Mouse (Mus musculus): ENCODE measurements at regions not wholly inside any gene's neighbourhood (a gene's known extent, or its start where the extent isn't known, plus 50 kb on each side); places are given as distances from the start of the nearest gene placed in this dataset.

- H3K79me2 ChIP-seq (replicated peaks; ENCODE audit: control insufficient read depth, extremely low read depth, insufficient read depth, poor library complexity, severe bottlenecking) = no peaks in the 10 kb centered on the region
- no peak for DNase-seq (ENCODE audit: extremely low read depth)
- H3K9me3 ChIP-seq (replicated peaks; ENCODE audit: low read length) = no peaks in the 10 kb centered on the region
- no peaks in the 10 kb centered on the region for H3K36me3 ChIP-seq (replicated peaks in 1 of 2; ENCODE audit: control insufficient read depth in 1 of 2, insufficient read depth in 1 of 2, low read length in 1 of 2)
- dilution Hi-C loops (cut with MboI; ENCODE audit: extremely low pct_ligation_motif_present, extremely low pct_unique_long_range_greater_than_20kb, low sequenced_read_pairs) = no loop called here
- H3K4me2 ChIP-seq (ENCODE audit: insufficient read depth, low read depth, poor library complexity, severe bottlenecking) = no peak overlapping the region
- no peaks in the 10 kb centered on the region for H3K27me3 ChIP-seq (replicated peaks)
- in situ Hi-C loops (cut with MboI; ENCODE audit: low pct_ligation_motif_present, low pct_unique_long_range_greater_than_20kb, low sequenced_read_pairs) = no loop called here
- no peak for TF ChIP-seq UBTF (IDR thresholded peaks at IDR 0.05; ENCODE audit: low read depth, low read length)
- TF ChIP-seq USF1 (IDR thresholded peaks at IDR 0.05; ENCODE audit: low read depth, low read length) = no peak
- TF ChIP-seq POLR2A (IDR thresholded peaks at IDR 0.05; ENCODE audit: low read depth, low read length) = no peak
- TF ChIP-seq SIN3A (IDR thresholded peaks at IDR 0.05; ENCODE audit: low read length) = no peak
- TF ChIP-seq MAZ (IDR thresholded peaks at IDR 0.05; ENCODE audit: low read depth, low read length) = no peak
- TF ChIP-seq NELFE (IDR thresholded peaks at IDR 0.05; ENCODE audit: low read depth, low read length) = no peak
- TF ChIP-seq RAD21 (IDR thresholded peaks at IDR 0.05; ENCODE audit: low read depth, low read length) = no peak
- TF ChIP-seq CHD2 (IDR thresholded peaks at IDR 0.05; ENCODE audit: low read length) = no peak
- no peak for TF ChIP-seq JUN (IDR thresholded peaks at IDR 0.05; ENCODE audit: insufficient read depth, low read depth, low read length)
- TF ChIP-seq ZNF384 (IDR thresholded peaks at IDR 0.05; ENCODE audit: low read depth, low read length) = no peak
- TF ChIP-seq ZC3H11A (IDR thresholded peaks at IDR 0.05; ENCODE audit: low read depth, low read length) = no peak
- TF ChIP-seq MAFK (IDR thresholded peaks at IDR 0.05; ENCODE audit: insufficient replicate concordance, low read length) = no peak
- no peak for TF ChIP-seq ETS1 (conservative IDR thresholded peaks at IDR 0.05; ENCODE audit: low read depth, low read length)
- no peak for TF ChIP-seq MEF2A (IDR thresholded peaks at IDR 0.05; ENCODE audit: borderline replicate concordance, low read depth, low read length)
- no peak for TF ChIP-seq USF2 (conservative IDR thresholded peaks at IDR 0.05; ENCODE audit: low read depth, low read length)
- no peaks in the 10 kb centered on the region for H3K4me1 ChIP-seq (ENCODE audit: control insufficient read depth in 1 of 2, insufficient read depth in 2 of 2)
- no peak overlapping the region for H3K9ac ChIP-seq (ENCODE audit: insufficient read depth, low read depth)
- H3K27ac ChIP-seq (ENCODE audit: insufficient read depth, low read depth) = no peak overlapping the region
- no peak overlapping the region for H3K4me3 ChIP-seq (replicated peaks in 1 of 3; ENCODE audit: low read depth in 2 of 3, low read length in 2 of 3, poor library complexity in 1 of 3)
These were observed 303.3 kb upstream of the Fam241a start for GRCm38 (mm10) chr3:128199466-128199865.

DNA sequence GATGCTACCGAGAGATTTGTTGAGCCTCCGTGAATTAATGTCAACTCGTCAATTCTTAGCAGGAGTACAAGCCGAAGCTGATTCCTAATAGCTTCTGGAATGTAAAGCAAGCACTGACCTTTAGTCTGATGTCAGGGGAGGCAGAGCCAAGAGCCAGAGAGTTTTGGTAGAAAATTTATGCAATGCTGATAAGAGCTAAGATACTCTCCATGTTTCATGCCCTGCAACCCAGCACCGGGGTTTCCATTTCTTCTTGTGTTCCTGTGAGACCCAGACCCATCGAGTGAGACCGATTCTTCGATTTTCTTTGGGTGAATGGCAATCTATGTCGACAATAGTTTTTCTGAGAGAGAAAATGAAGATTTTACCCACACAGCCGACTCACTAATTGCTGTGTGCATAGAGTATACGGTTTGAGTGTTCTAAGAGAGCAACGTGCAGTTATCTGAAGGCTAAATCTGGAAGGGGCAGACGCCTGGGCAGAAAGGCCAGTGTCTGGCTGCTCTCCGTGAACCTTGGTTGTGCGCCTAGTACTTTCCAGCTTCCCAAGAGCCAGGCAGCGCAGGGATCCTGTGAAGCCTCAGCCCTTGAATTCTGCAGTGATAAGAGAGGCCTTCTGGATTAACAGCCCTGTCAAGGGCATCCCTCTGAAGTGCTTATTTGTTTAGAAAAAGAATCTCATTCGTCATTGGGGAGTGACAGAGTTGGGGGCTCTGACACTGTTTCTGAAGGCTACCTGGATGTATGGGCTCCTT is 296.1 kb upstream of the Fam241a start:
- dilution Hi-C loops (cut with MboI; ENCODE audit: extremely low pct_ligation_motif_present, extremely low pct_unique_long_range_greater_than_20kb, low sequenced_read_pairs) (no loop called here), in situ Hi-C loops (cut with MboI; ENCODE audit: low pct_ligation_motif_present, low pct_unique_long_range_greater_than_20kb, low sequenced_read_pairs) (no loop called here)
- H3K36me3 ChIP-seq (replicated peaks in 1 of 2; ENCODE audit: control insufficient read depth in 1 of 2, insufficient read depth in 1 of 2, low read length in 1 of 2) = no peaks in the 10 kb centered on the region
- no peak overlapping the region for H3K4me3 ChIP-seq (replicated peaks in 1 of 3; ENCODE audit: low read depth in 2 of 3, low read length in 2 of 3, poor library complexity in 1 of 3)
- TF ChIP-seq BHLHE40 (IDR thresholded peaks at IDR 0.05; ENCODE audit: low read depth, low read length) (no peak), POLR2AphosphoS2 (IDR thresholded peaks at IDR 0.05; ENCODE audit: low read depth, low read length) (no peak), MXI1 (IDR thresholded peaks at IDR 0.05; ENCODE audit: low read depth, low read length) (no peak), RAD21 (IDR thresholded peaks at IDR 0.05; ENCODE audit: low read depth, low read length) (no peak), ZKSCAN1 (IDR thresholded peaks at IDR 0.05; ENCODE audit: borderline replicate concordance, low read depth, low read length) (no peak), ZNF384 (IDR thresholded peaks at IDR 0.05; ENCODE audit: low read depth, low read length) (no peak), GABPA (IDR thresholded peaks at IDR 0.05; ENCODE audit: insufficient replicate concordance, low read depth, low read length) (no peak), TCF12 (IDR thresholded peaks at IDR 0.05; ENCODE audit: low read depth, low read length) (no peak), RCOR1 (conservative IDR thresholded peaks at IDR 0.05; ENCODE audit: low read depth, low read length) (no peak), E2F4 (IDR thresholded peaks at IDR 0.05; ENCODE audit: insufficient replicate concordance, low read depth, low read length) (no peak), SIN3A (IDR thresholded peaks at IDR 0.05; ENCODE audit: low read length) (no peak)
- H3K27ac ChIP-seq (ENCODE audit: insufficient read depth, low read depth) = no peak overlapping the region
- H3K9me3 ChIP-seq (replicated peaks; ENCODE audit: low read length) = no peaks in the 10 kb centered on the region
- no peaks in the 10 kb centered on the region for H3K79me2 ChIP-seq (replicated peaks; ENCODE audit: control insufficient read depth, extremely low read depth, insufficient read depth, poor library complexity, severe bottlenecking)
- no peaks in the 10 kb centered on the region for H3K27me3 ChIP-seq (replicated peaks)
- H3K4me2 ChIP-seq (ENCODE audit: insufficient read depth, low read depth, poor library complexity, severe bottlenecking) = no peak overlapping the region
- no peak overlapping the region for H3K9ac ChIP-seq (ENCODE audit: insufficient read depth, low read depth)
- H3K4me1 ChIP-seq (ENCODE audit: control insufficient read depth in 1 of 2, insufficient read depth in 2 of 2) = no peaks in the 10 kb centered on the region
- DNase-seq (ENCODE audit: extremely low read depth) = no peak
